In genomic region chr2:103347417-103347891, GRCm38 (mm10) we compare ENCODE assay signal across 9 mouse cellular contexts. TPM values are rescaled to one million over a fixed set of nuclear protein-coding genes. Genes with fewer than 3 reads are reported as not detected.
DNase-seq lines count a peak whose midpoint lies in the region; ATAC-seq lines count a peak whose summit lies in the region.
"Had no signal": no experiment of that assay in that cellular context is flagged by ENCODE, and none has a peak within 500 bp of the region (broad histone marks: within the 10 kb centered on the region; RNA-seq: fewer than 3 reads in every experiment).

No protein-coding gene starts in this region.

- H3K4me3 ChIP-seq in midbrain, embryonic 13.5 days (replicated peaks) = no peak overlapping the region

- peaks cover 12% of the 10 kb centered on the region for H3K4me1 ChIP-seq in midbrain, embryonic 13.5 days (replicated peaks)

- no peaks in the 10 kb centered on the region for H3K9me3 ChIP-seq in midbrain, embryonic 13.5 days

- H3K36me3 ChIP-seq in midbrain, embryonic 13.5 days = no peaks in the 10 kb centered on the region

- DNase-seq in CD4-positive, CD25-positive, alpha-beta regulatory T cell, adult 2 months (ENCODE audit: low read depth, low spot score) = peak; percentile 45
- peak; percentile 66 to 76 for DNase-seq in cerebellum, postnatal 14 days
- DNase-seq in heart, adult 18-20 months = peak; percentile 35 to 66
- DNase-seq in kidney, adult 11 months = peak; percentile 40
- DNase-seq in left cerebral cortex, postnatal 25 days (ENCODE audit: low spot score in 2 of 2) = peak; percentile 77 to 79
- peak; percentile 34 for DNase-seq in right cerebral cortex, postnatal 4 days

- no peak overlapping the region for H3K9ac ChIP-seq in midbrain, embryonic 13.5 days (replicated peaks)

- peaks cover 36% of the 10 kb centered on the region for H3K27me3 ChIP-seq in midbrain, embryonic 13.5 days

- no peak for ATAC-seq in CD4-positive, CD25-positive, alpha-beta regulatory T cell, adult 4 months
- peak; percentile 74 for ATAC-seq in midbrain, embryonic 13.5 days

- peak overlapping the region; percentile 37 for H3K4me2 ChIP-seq in midbrain, embryonic 13.5 days (replicated peaks)

- no peak overlapping the region for H3K27ac ChIP-seq in midbrain, embryonic 13.5 days

- WGBS in midbrain, embryonic 13.5 days = 12% methylated on average over 5 of the region's 5 CpGs

- intact Hi-C loops in left cerebral cortex, postnatal 25 days (cut with DNase I) = loop anchor here (1.0 to 10.0 kb wide), 3 partner anchors 217 to 543 kb away; no protein-coding TSS in a partner anchor

RNA-seq across cellular contexts. Expression of gene Ehf, which starts 44.4 kb away (rescaled TPM):
- polyA plus RNA-seq in CD4-positive, CD25-positive, alpha-beta regulatory T cell, adult 4 months (2017; shearing (Covaris generic)) = under 1 TPM; 0.20 to 0.80 TPM
- total RNA-seq in heart, adult 18-20 months (2021) = 1 to 10 TPM in 1 of 2 experiments, not detected in 1; 1.3 TPM
- total RNA-seq in left cerebral cortex, postnatal 25 days (2021) = under 1 TPM; 0.18 to 0.23 TPM
- 0.15 and 0.32 TPM in 2 replicates for polyA plus RNA-seq in midbrain, embryonic 13.5 days (2015; fragmentation: Nextera tagmentation; extraction: Ambion mirVana)
- polyA plus RNA-seq: C2C12 had no signal
